Mouse (Mus musculus) testis, adult 10 weeks (tissue): ENCODE data around the gene Ttll9. TPM values are rescaled to one million over a fixed set of nuclear protein-coding genes. Genes with fewer than 3 reads are reported as not detected.

ENCODE experiments used
- polyA plus RNA-seq: library from polyadenylated mRNA; stranded (reverse); fragments of 350-450 nt; fragmentation: Illumina TruSeq; extraction: RNeasy Lipid Tissue Mini Kit (QIAGEN cat#74804); gene quantifications from one replicate; pipeline ENCODE4 v1.2.3, GENCODE M21; 2014; ENCODE audit warnings: low read depth, low replicate concordance

Ttll9 gene
- 20.4 TPM for polyA plus RNA-seq

GRCm38 (mm10) chr2:152962091-152962793 is at the start of gene Ttll9:
Gene Ttll9 (plus strand): TSS chr2:152962485.

GRCm38 (mm10) chr2:152933048-152933447 is 29.2 kb upstream of the Ttll9 start, which contains the start of gene Foxs1:
Gene Foxs1 (minus strand): TSS chr2:152933208.

GRCm38 (mm10) chr2:152951065-152951849 is 11.0 kb upstream of the Ttll9 start, which contains the start of gene Dusp15:
Gene Dusp15 (minus strand): TSS chr2:152951698.

GRCm38 (mm10) chr2:153014758-153015593 is 52.7 kb downstream of the Ttll9 start, which contains the start of gene Pdrg1:
Gene Pdrg1 (minus strand): TSS chr2:153015427.

GRCm38 (mm10) chr2:153031126-153032082 is 69.1 kb downstream of the Ttll9 start, which contains the start of gene Xkr7:
Gene Xkr7 (plus strand): TSS chr2:153031852.

Other genes starting within 250 kb of the Ttll9 start
- gene Id1, start 226.2 kb upstream of the Ttll9 start, polyA plus RNA-seq = 1.1 TPM
- gene Cox4i2, start 208.3 kb upstream of the Ttll9 start, polyA plus RNA-seq = not detected
- 42.9 TPM for gene Bcl2l1, start 130.8 kb upstream of the Ttll9 start, polyA plus RNA-seq
- gene Tpx2, start 114.5 kb upstream of the Ttll9 start, polyA plus RNA-seq = 63.4 TPM
- gene Mylk2, start 51.1 kb upstream of the Ttll9 start, polyA plus RNA-seq = not detected
- gene Foxs1, start 29.3 kb upstream of the Ttll9 start, polyA plus RNA-seq = not detected
- 77.7 TPM for gene Dusp15, start 10.8 kb upstream of the Ttll9 start, polyA plus RNA-seq
- gene Pdrg1, start 52.9 kb downstream of the Ttll9 start, polyA plus RNA-seq = 24.4 TPM
- not detected for gene Xkr7, start 69.4 kb downstream of the Ttll9 start, polyA plus RNA-seq
- 0.15 TPM for gene Ccm2l, start 103.5 kb downstream of the Ttll9 start, polyA plus RNA-seq
- gene Hck, start 146.0 kb downstream of the Ttll9 start, polyA plus RNA-seq = not detected
- gene Tm9sf4, start 198.8 kb downstream of the Ttll9 start, polyA plus RNA-seq = 22.3 TPM